Mouse (Mus musculus) heart, postnatal 0 days (tissue): ENCODE measurements around the gene Uqcr10.

Source experiments
- CTCF ChIP-seq: IDR thresholded peaks from 2 replicates; pipeline ENCODE4 v1.5.1; 2016; ENCODE audit warnings: antibody characterized with exemption, control low read depth, low read depth
- EP300 ChIP-seq: IDR thresholded peaks from 2 replicates; pipeline ENCODE4 v1.6.1; 2016; ENCODE audit warnings: antibody characterized with exemption, low read depth

DNA sequence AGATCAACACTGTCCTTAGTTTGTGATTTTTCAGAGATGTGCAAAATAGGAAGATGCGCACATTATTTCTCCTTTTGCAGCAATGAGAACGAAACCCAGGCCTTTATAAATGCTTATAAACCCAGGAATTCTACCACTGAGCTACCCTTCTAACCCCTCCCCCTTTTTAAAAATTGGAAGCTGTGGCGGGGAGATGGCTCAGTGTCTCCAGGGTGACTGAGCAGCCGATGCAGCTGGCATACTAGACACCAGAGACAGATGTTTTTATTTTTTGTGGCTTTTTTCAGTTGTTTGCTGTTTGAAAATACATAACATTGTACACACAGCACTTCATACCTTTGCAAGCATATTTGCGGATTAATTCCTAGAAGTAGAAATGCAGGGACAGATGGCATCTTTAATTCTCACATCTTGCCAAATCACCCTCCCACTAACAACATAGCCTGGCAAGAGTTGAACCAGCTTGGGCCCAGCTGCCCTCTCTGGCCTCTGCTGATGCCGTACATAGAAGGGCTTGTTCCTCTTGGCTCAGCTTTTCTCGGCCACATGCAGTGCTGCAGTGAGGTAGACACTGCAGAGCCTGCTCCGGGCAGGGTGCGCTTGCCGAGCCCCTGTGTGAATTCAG, 42.2 kb downstream of the Uqcr10 start:
- TF ChIP-seq CTCF (no peak), EP300 (no peak)
